Mouse (Mus musculus) cortical plate, adult 2 months (tissue): ENCODE data around the gene Spata5. TPM values are rescaled to one million over a fixed set of nuclear protein-coding genes. Genes with fewer than 3 reads are reported as not detected.
"Not testable (repeated sequence)": the region's sequence is repeated elsewhere in the genome, so short reads cannot be mapped to it uniquely, and the experiment has no call there.

ENCODE experiments used
- H3K27ac ChIP-seq: fragments of 200-500 bp; 2 replicates; pipeline ENCODE4 v1.5.1; 2012; ENCODE audit warnings: low read length, control low read depth, inconsistent platforms; ENCODE audit not compliant: insufficient read depth
- H3K4me1 ChIP-seq: fragments of 200-500 bp; 2 replicates; pipeline ENCODE4 v1.6.1; 2011; ENCODE audit warnings: low read length; ENCODE audit not compliant: control insufficient read depth, insufficient read depth
- H3K4me3 ChIP-seq: fragments of 200-500 bp; 2 replicates; pipeline ENCODE4 v1.5.1; 2011; ENCODE audit warnings: mild to moderate bottlenecking, low read length, control low read depth; ENCODE audit not compliant: insufficient read depth
- CTCF ChIP-seq: fragments of 200-500 bp; IDR thresholded peaks from 2 replicates; pipeline ENCODE4 v1.5.1; 2011; ENCODE audit warnings: mild to moderate bottlenecking, control low read depth, low read length; ENCODE audit not compliant: insufficient read depth; ENCODE audit errors: extremely low read depth
- POLR2A ChIP-seq: fragments of 200-500 bp; IDR thresholded peaks from 2 replicates; pipeline ENCODE4 v1.6.1; 2011; ENCODE audit warnings: mild to moderate bottlenecking, low read length, control low read depth; ENCODE audit not compliant: insufficient read depth; ENCODE audit errors: extremely low read depth
- polyA plus RNA-seq: library from polyadenylated mRNA; depleted of rRNA; stranded (reverse); fragments of >200 nt; gene quantifications from 2 replicates; pipeline ENCODE4 v1.2.3, GENCODE M21; 2012

Gene Spata5
- polyA plus RNA-seq, 1 experiment: 6.4 TPM

DNA sequence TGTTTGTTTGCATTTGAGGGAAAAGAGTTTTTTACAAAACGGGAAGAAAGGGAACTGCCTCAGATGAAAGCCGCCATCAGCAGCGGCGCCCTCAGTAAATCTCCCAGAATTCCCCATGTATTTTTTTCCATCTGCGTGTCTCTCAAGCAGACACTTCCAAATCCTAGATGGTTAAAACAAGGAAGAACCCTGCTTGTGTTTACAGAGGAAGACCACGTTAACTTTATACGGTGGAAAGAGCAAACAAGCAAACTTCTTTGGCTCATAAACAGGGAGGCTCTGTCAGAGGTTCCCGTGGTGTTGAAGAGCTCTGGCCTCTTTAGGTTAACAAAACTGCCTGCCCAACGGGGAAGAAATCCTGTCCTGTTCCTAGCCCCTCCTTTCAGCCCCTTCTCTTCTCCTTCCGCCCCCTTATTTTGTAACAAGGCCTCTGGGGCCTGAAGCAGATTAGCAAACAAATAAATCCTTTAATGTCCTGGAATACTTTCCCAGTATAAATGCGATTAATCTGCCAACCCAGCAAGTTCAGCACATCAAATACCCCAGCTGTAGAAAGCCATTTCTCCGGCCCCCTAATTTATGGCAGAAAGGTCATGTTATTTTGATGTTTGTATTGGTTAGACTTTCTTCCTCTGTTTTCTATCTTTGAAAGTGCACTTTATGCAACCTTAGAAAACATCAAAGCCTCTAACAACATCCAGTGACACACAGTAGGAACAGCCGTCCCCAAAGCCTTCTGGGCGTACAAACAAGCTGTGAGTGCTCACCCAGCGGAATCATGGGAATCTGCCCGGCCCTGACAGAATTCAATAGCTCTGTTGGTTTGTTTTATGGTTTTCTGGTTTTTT is 167.3 kb downstream of the Spata5 start:
- Histone ChIP-seq H3K4me1 (no peaks in the 10 kb centered on the region), H3K4me3 (no peak overlapping the region; the same call in 1 of the 2 replicates), H3K27ac (no peak overlapping the region)
- TF ChIP-seq POLR2A (no peak), CTCF (no peak)

DNA sequence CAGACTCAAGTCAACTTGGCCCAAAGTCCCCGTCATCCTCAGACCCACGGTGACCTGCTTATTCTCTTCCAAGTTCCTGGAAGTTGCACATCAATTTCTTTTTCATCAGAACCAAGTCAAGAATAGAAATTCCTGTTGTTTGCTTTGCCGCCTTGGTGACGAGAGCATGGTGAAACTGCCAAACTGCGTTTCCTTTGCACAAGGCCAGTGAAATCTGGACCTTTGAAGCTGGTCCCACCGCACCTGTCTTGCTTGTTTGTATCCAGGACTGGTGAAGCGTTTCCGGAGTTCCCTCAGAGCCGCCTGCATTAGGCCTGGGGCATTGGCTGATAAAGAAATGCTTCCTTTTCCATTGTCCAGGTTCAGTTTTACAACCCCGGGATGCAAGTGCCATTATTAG is 176.0 kb downstream of the Spata5 start:
- H3K4me1 ChIP-seq: no peaks in the 10 kb centered on the region

DNA sequence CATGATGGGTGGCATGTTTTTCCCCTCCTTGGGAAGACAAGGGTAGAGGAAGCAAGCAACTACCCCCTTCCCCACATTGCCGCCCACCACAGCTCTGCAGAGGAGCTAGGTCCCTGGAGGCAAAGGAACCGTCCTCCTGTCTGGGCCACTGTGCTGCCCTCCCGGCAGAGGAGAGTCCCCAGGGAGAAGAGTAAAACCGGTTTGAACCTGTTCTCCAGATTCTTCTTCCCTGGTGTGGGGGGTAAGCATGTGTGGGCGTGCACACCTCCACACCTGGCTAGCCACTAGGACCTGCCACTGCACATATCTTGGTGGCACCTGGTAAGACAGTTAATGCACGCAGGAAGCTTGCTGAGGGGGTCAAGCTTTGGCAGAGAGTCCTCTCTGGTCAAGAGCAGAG is 176.8 kb downstream of the Spata5 start:
- no peak overlapping the region for H3K4me3 ChIP-seq
- TF ChIP-seq POLR2A: no peak
- no peak for TF ChIP-seq CTCF
- no peaks in the 10 kb centered on the region for H3K4me1 ChIP-seq
- no peak overlapping the region for H3K27ac ChIP-seq

More for the DNA sequence above, 176.0 kb downstream of the Spata5 start:
- no peak overlapping the region for H3K4me3 ChIP-seq
- no peak for TF ChIP-seq POLR2A
- no peak for TF ChIP-seq CTCF
- no peak overlapping the region for H3K27ac ChIP-seq

DNA sequence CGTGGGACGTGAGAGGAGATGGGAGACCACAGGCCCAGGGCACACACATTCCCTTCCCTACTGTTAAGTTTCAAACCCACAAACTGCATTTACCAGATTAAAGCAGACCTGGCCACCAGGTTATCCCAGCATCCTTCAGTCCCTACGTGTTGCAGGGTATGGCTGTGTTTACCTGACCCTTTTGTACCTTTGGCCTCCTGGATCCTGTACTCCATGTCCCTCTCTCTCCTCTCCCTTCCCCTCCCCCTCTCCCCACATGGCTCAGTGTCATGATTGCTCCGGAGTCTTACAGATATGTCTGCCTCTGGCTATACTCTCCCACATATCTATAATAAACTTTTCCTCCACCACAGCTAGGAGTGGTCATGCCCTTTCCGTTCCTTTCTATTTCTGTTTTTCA is 177.5 kb downstream of the Spata5 start:
- no peak for TF ChIP-seq POLR2A
- TF ChIP-seq CTCF: no peak
- Histone ChIP-seq H3K27ac (no peak overlapping the region), H3K4me3 (no peak overlapping the region), H3K4me1 (no peaks in the 10 kb centered on the region)

DNA sequence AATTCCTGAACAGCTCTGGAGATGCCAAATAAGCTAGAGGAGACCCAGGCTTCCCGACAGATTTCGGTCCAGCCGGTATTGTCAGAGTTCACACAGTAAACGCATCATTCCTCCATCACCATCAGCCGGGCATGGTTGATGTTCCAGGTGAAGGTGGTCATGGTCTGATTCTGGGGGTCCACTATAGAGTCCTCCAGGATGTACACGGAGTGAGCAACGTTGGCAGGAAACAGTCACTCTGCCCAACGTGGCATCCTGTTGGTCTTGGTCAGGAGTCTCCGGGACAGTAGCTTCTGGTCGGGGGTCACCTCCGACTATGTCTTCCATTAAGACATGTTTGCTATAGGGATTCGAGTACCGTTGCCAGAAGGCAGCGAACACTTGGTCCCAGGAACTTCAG is 179.9 kb downstream of the Spata5 start:
- not testable (repeated sequence) for H3K27ac ChIP-seq, H3K4me3 ChIP-seq, H3K4me1 ChIP-seq

DNA sequence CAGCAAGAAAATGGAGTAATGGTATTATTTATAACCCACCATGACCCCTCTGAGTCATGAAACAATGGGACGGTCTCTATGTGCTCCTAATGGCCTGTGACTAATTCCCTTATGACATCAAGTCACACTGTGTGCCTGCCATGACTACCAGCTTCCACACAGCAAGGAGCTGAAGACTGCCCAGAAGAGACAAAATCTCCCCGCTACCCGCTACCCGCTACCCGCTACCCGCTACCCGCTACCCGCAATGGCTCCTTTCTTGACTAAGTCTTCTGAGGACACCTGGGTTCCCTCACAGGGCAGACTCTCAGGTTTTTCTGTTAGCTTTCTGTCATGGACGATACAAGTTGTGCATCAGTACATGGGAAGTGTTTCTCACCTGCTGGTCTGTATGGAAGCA is 182.7 kb downstream of the Spata5 start:
- Histone ChIP-seq H3K4me1 (no peaks in the 10 kb centered on the region; the same call in 1 of the 2 replicates), H3K4me3 (no peak overlapping the region), H3K27ac (no peak overlapping the region)
- no peak for TF ChIP-seq CTCF
- TF ChIP-seq POLR2A: no peak

DNA sequence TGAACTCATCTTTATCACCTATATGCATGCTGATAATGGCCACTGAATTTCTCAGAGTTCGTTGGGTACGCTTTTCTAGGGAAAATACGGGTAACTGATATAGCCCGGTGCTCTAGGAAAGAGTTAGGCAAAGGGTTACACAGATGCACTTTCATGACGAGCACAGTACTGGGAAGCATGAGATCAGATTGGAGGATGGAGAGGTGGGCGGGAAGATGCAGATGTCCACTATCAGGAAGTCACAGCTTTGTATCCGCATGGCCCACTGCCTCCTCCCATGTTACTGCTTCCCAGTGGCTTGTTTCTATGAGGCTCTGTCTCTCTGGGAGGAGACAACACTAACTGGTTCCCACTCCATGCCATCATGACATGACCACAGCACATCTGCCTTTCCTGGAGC is 183.2 kb downstream of the Spata5 start:
- H3K27ac ChIP-seq: no peak overlapping the region
- no peaks in the 10 kb centered on the region; the same call in 1 of the 2 replicates for H3K4me1 ChIP-seq

DNA sequence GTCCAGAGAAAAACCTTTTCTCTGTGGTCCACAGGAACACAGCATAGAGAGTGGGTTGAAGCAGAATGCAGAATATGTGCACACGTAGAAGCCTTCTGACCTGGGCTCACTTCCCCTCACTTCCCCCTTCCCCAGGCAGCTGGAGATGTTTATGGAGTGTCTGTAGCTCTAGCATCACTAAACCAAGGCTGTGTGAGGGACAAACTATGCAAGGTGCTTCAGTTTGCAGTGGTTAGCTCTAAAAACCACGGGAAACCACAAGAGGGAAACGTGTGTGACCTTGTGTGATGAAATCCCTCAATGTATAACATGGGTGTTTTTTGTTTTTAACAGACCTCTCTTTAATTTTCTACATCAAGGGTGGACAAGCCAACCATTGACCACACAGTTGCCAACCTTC is 183.8 kb downstream of the Spata5 start:
- TF ChIP-seq POLR2A (no peak), CTCF (no peak)
- no peak overlapping the region for H3K4me3 ChIP-seq
- H3K4me1 ChIP-seq: no peaks in the 10 kb centered on the region; the same call in 1 of the 2 replicates
- no peak overlapping the region for H3K27ac ChIP-seq

More for the DNA sequence above, 183.2 kb downstream of the Spata5 start:
- TF ChIP-seq POLR2A: no peak
- no peak for TF ChIP-seq CTCF
- no peak overlapping the region for H3K4me3 ChIP-seq

DNA sequence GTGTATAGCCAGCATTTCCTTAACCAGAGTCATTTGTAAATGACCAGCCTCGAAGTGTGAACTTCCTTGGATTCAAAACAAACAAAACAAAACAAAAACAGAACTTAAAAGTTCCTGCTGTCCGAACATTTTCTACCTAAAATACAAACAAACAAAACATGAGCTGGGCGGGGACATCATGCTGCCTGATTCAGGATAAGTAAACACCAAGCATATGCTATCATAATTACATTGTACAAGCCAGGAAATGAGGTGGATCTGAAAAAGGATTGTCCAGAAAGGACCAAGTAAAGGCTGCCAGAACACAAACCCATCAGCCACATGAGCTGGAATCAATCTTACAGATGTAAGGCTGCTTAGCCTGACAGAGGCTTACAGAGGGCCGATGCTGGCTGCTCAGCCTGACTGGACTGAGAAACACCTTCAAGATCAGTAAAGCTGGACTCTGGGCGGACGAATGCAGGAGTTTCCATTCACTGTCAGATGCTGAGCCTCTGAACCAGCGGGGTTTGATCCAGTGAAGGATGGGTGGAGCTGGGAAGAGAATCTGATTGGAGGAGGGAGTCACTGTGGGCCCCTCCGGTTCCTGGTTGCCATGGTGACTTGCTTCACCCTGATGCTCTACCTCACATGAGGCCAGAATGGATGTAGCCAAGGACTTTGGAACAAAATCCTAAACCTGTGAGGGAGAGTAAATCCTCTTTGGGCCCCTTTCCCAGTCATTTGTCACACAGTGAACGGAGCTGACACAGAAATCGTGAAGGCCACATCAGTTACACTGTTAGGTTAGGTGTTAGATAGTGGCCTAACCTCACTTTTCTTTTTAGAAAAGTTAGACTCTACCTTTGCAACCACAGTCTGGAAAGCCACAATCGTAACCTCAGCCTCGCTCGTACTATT is 185.5 kb downstream of the Spata5 start:
- TF ChIP-seq POLR2A: no peak

DNA sequence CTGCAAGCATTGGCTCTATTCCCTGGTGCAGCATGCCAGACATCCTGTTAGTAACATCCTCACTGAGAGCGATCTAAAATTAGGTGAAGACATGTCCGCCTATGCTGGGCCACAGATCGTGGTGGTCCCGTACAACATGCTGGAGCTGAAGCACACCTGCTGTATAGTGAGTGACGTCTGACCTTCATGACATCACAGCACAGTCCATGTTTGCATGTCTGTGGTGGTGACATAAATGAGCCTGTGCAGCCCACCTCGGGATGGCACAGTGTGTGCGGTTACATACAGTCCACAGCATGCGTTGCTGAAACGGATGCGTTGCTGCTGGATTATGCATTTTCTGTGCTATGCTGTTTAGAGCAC is 186.2 kb downstream of the Spata5 start:
- no peak overlapping the region for H3K4me3 ChIP-seq
- H3K4me1 ChIP-seq: no peaks in the 10 kb centered on the region; the same call in 1 of the 2 replicates
- H3K27ac ChIP-seq: no peak overlapping the region
- TF ChIP-seq CTCF (no peak), POLR2A (no peak)

More for the DNA sequence above, 185.5 kb downstream of the Spata5 start:
- H3K4me1 ChIP-seq: no peaks in the 10 kb centered on the region; the same call in 1 of the 2 replicates
- H3K27ac ChIP-seq: no peak overlapping the region
- no peak overlapping the region for H3K4me3 ChIP-seq
